Mouse (Mus musculus) erythroblast, embryonic 14.5 days (primary cell): Measurements from ENCODE around the gene Tpcn1.

Experiments
- GATA1 ChIP-seq: IDR thresholded peaks from 2 replicates; pipeline ENCODE4 v1.6.1; 2012; ENCODE audit warnings: low read length, inconsistent platforms, mixed read lengths
- TAL1 ChIP-seq: IDR thresholded peaks from 3 replicates; pipeline ENCODE4 v1.6.1; 2012; ENCODE audit warnings: low read length, inconsistent platforms, mixed read lengths

- TF ChIP-seq GATA1, result no peak
- TF ChIP-seq TAL1, result no peak
Measured at GRCm38 (mm10) chr5:120570289-120570897, 18.1 kb downstream of the Tpcn1 start.
